Mouse (Mus musculus): Measurements from ENCODE around the gene Morf4l2.
"Not testable (repeated sequence)": the region's sequence is repeated elsewhere in the genome, so short reads cannot be mapped to it uniquely, and the experiment has no call there.

Morf4l2 gene

GRCm38 (mm10) chrX:136693196-136693595 is 50.3 kb downstream of the Morf4l2 start:
- no peak for DNase-seq (ENCODE audit: low read depth, low spot score)

GRCm38 (mm10) chrX:136692294-136692675 is 51.2 kb downstream of the Morf4l2 start:
- no peak for DNase-seq (ENCODE audit: low read depth, low spot score)

GRCm38 (mm10) chrX:136691606-136692293 is 51.7 kb downstream of the Morf4l2 start:
- DNase-seq (ENCODE audit: low read depth, low spot score): not testable (repeated sequence)

Measured in retina, adult 2 months (tissue).